Mouse (Mus musculus) hindbrain, postnatal 0 days (tissue): ENCODE measurements around the gene Gemin7. TPM values are rescaled to one million over a fixed set of nuclear protein-coding genes. Genes with fewer than 3 reads are reported as not detected.
A peak's percentile ranks its signal among the peaks of the same experiment; 100 is the strongest.

Experiments used
- ATAC-seq: fragments of 200-750 bp; cut with Nextera tagmentation; 2 replicates; pipeline ENCODE4 v1.8.0; 2017; ENCODE audit warnings: mild to moderate bottlenecking, moderate TSS enrichment, moderate library complexity
- DNase-seq: peaks from one replicate; pipeline ENCODE4 v3.0.0-alpha.2; 2015; ENCODE audit warnings: low spot score
- H3K27ac ChIP-seq: fragments of 300-500 bp; sonication (generic); 2 replicates; pipeline ENCODE4 v1.5.1; 2014; ENCODE audit warnings: mild to moderate bottlenecking
- H3K27me3 ChIP-seq: fragments of 300-500 bp; sonication (generic); 2 replicates; pipeline ENCODE4 v1.6.1; 2014; ENCODE audit warnings: low read length, mixed read lengths; ENCODE audit not compliant: insufficient read depth
- H3K36me3 ChIP-seq: fragments of 300-500 bp; sonication (generic); 2 replicates; pipeline ENCODE4 v1.6.1; 2014; ENCODE audit warnings: low read length, mixed read lengths; ENCODE audit not compliant: insufficient read depth
- H3K4me1 ChIP-seq: fragments of 300-500 bp; sonication (generic); 2 replicates; pipeline ENCODE4 v1.6.1; 2014; ENCODE audit warnings: antibody characterized with exemption, low read length, mixed read lengths; ENCODE audit not compliant: insufficient read depth
- H3K4me2 ChIP-seq: fragments of 300-500 bp; sonication (generic); 2 replicates; pipeline ENCODE4 v1.6.1; 2014; ENCODE audit warnings: low read depth, mild to moderate bottlenecking, low read length, moderate library complexity, mixed read lengths
- H3K4me3 ChIP-seq: fragments of 300-500 bp; sonication (generic); 2 replicates; pipeline ENCODE4 v1.5.1; 2014; ENCODE audit warnings: low read length
- H3K9ac ChIP-seq: fragments of 300-500 bp; sonication (generic); replicated peaks from 2 replicates; pipeline ENCODE4 v1.6.1; 2014; ENCODE audit warnings: mild to moderate bottlenecking, low read length, moderate library complexity, mixed read lengths
- H3K9me3 ChIP-seq: fragments of 300-500 bp; sonication (generic); 2 replicates; pipeline ENCODE4 v1.6.1; 2016; ENCODE audit warnings: low read length, mixed read lengths
- CTCF ChIP-seq: IDR thresholded peaks from 2 replicates; pipeline ENCODE4 v1.5.1; 2016; ENCODE audit warnings: antibody characterized with exemption, control low read depth, low read depth
- WGBS: fragments of 180-500 bp; shearing (Covaris S2); extraction: QIAGEN DNeasy Blood & Tissue Kit; methylation state at CpG from one replicate; pipeline ENCODE4 v1.1.7; 2014; 5-methylcytosine and 5-hydroxymethylcytosine counted together
- polyA plus RNA-seq: library from polyadenylated mRNA; unstranded; fragments of >200 nt; fragmentation: Nextera tagmentation; extraction: Ambion mirVana; gene quantifications from 2 replicates; pipeline ENCODE4 v1.2.1, GENCODE M21; 2015
- total RNA-seq: library from RNA; depleted of rRNA; stranded (reverse); fragments of >200 nt; gene quantifications from 2 replicates; pipeline ENCODE4 v1.2.3, GENCODE M21; 2014

The Gemin7 gene
- total and polyA plus RNA-seq, 2 experiments from 2014 or later: 61.7 to 162 TPM

- Histone ChIP-seq H3K36me3 (peaks cover 23% of the 10 kb centered on the region), H3K4me1 (peaks cover 3% of the 10 kb centered on the region; the same call in 1 of the 2 replicates), H3K27ac (no peak overlapping the region), H3K4me2 (no peak overlapping the region), H3K9ac (no peak overlapping the region), H3K9me3 (no peaks in the 10 kb centered on the region), H3K27me3 (no peaks in the 10 kb centered on the region), H3K4me3 (no peak overlapping the region)
- TF ChIP-seq CTCF: no peak
- DNase-seq (no peak), ATAC-seq (no peak)
- 90% methylated on average over 8 of the region's 8 CpGs for WGBS
These were observed 10.0 kb downstream of the Gemin7 start for GRCm38 (mm10) chr7:19567426-19567825.

GRCm38 (mm10) chr7:19565803-19566202 is 11.6 kb downstream of the Gemin7 start:
- WGBS: 95% methylated on average over 2 of the region's 2 CpGs

GRCm38 (mm10) chr7:19564455-19564854 is 12.9 kb downstream of the Gemin7 start:
- Histone ChIP-seq H3K9me3 (no peaks in the 10 kb centered on the region), H3K27me3 (no peaks in the 10 kb centered on the region), H3K4me1 (peaks cover 13% of the 10 kb centered on the region), H3K27ac (no peak overlapping the region), H3K4me2 (no peak overlapping the region), H3K4me3 (no peak overlapping the region), H3K9ac (no peak overlapping the region), H3K36me3 (peaks cover 19% of the 10 kb centered on the region)
- WGBS: 92% methylated on average over 4 of the region's 4 CpGs
- no peak for DNase-seq
- peak; percentile 31; the same call in 1 of the 2 replicates for TF ChIP-seq CTCF
- ATAC-seq: no peak

More at GRCm38 (mm10) chr7:19565803-19566202, 11.6 kb downstream of the Gemin7 start:
- TF ChIP-seq CTCF: no peak
- Histone ChIP-seq H3K4me3 (no peak overlapping the region), H3K4me1 (no peaks in the 10 kb centered on the region; the same call in 1 of the 2 replicates), H3K36me3 (peaks cover 23% of the 10 kb centered on the region), H3K4me2 (no peak overlapping the region), H3K9ac (no peak overlapping the region), H3K9me3 (no peaks in the 10 kb centered on the region), H3K27me3 (no peaks in the 10 kb centered on the region), H3K27ac (no peak overlapping the region)
- no peak for ATAC-seq
- no peak for DNase-seq

GRCm38 (mm10) chr7:19563884-19564283 is 13.5 kb downstream of the Gemin7 start:
- Histone ChIP-seq H3K9me3 (no peaks in the 10 kb centered on the region), H3K36me3 (peaks cover 14% of the 10 kb centered on the region), H3K9ac (no peak overlapping the region), H3K4me3 (no peak overlapping the region), H3K27ac (peak overlapping the region; percentile 85; the same call in 1 of the 2 replicates), H3K27me3 (no peaks in the 10 kb centered on the region), H3K4me2 (no peak overlapping the region), H3K4me1 (peaks cover 19% of the 10 kb centered on the region)
- ATAC-seq: no peak
- 92% methylated on average over 3 of the region's 3 CpGs for whole genome bisulfite sequencing
- DNase-seq: no peak
- TF ChIP-seq CTCF: no peak

- Histone ChIP-seq H3K27ac (peak within 1 kb of the TSS; percentile 85), H3K4me1 (peaks cover 29% of the 10 kb centered on the region), H3K9ac (peak within 1 kb of the TSS; percentile 97), H3K9me3 (no peaks in the 10 kb centered on the region), H3K4me3 (peak within 1 kb of the TSS; percentile 90), H3K36me3 (peaks cover 12% of the 10 kb centered on the region), H3K4me2 (peak within 1 kb of the TSS; percentile 96), H3K27me3 (no peaks in the 10 kb centered on the region)
- peak; percentile 42 for ATAC-seq
- WGBS: 3% methylated on average over 19 of the region's 19 CpGs
- no peak for TF ChIP-seq CTCF
- peak; percentile 75 for DNase-seq
These were observed 14.6 kb downstream of the Gemin7 start, which contains the start of gene Ppp1r37 for GRCm38 (mm10) chr7:19562643-19563410. Gene Ppp1r37 (minus strand): TSS chr7:19563076.

GRCm38 (mm10) chr7:19561765-19562642 is 15.4 kb downstream of the Gemin7 start:
- WGBS: 1% methylated on average over 102 of the region's 102 CpGs
- H3K4me1 ChIP-seq: peaks cover 33% of the 10 kb centered on the region
- DNase-seq (peak; percentile 98), ATAC-seq (peak; percentile 91)
- H3K9ac ChIP-seq: peak overlapping the region; percentile 97
- H3K27me3 ChIP-seq: no peaks in the 10 kb centered on the region
- H3K9me3 ChIP-seq: no peaks in the 10 kb centered on the region
- peak overlapping the region; percentile 85 for H3K27ac ChIP-seq
- TF ChIP-seq CTCF: no peak
- H3K4me2 ChIP-seq: peak overlapping the region; percentile 96
- H3K36me3 ChIP-seq: peaks cover 12% of the 10 kb centered on the region
- peak overlapping the region; percentile 90 for H3K4me3 ChIP-seq
